Mouse (Mus musculus) brain, adult 2 months (tissue): ENCODE measurements around the gene Jhy.
A peak's percentile ranks its signal among the peaks of the same experiment; 100 is the strongest.

ENCODE experiments used
- DNase-seq: peaks from one replicate; pipeline ENCODE4 v3.0.0; 2011; ENCODE audit warnings: low read depth, low spot score

Jhy gene

GRCm38 (mm10) chr9:40963586-40964417 lies at the start of gene Jhy:
Gene Jhy (minus strand): TSS chr9:40964118.
- DNase-seq = no peak

GRCm38 (mm10) chr9:41012456-41012855 lies 48.5 kb upstream of the Jhy start:
- no peak for DNase-seq

- peak; percentile 60 for DNase-seq
These were observed 47.9 kb upstream of the Jhy start for GRCm38 (mm10) chr9:41011512-41012436.

- no peak for DNase-seq
These were observed 43.9 kb upstream of the Jhy start for GRCm38 (mm10) chr9:41007785-41008184.

GRCm38 (mm10) chr9:41004415-41004814 lies 40.5 kb upstream of the Jhy start, which contains the start of gene Crtam:
Gene Crtam (minus strand): TSS chr9:41004628.
- DNase-seq = no peak

- no peak for DNase-seq
These were observed 33.3 kb upstream of the Jhy start for GRCm38 (mm10) chr9:40997116-40997779.

GRCm38 (mm10) chr9:40994075-40994474 lies 30.2 kb upstream of the Jhy start:
- no peak for DNase-seq

GRCm38 (mm10) chr9:40991511-40991910 lies 27.6 kb upstream of the Jhy start:
- no peak for DNase-seq

- DNase-seq = peak; percentile 83
These were observed 26.1 kb upstream of the Jhy start for GRCm38 (mm10) chr9:40989940-40990588.

- DNase-seq = peak; percentile 96
These were observed 20.4 kb upstream of the Jhy start for GRCm38 (mm10) chr9:40984313-40984712.

- no peak for DNase-seq
These were observed 19.8 kb upstream of the Jhy start for GRCm38 (mm10) chr9:40983758-40984157.

- peak; percentile 79 for DNase-seq
These were observed 18.6 kb upstream of the Jhy start for GRCm38 (mm10) chr9:40982480-40982879.

GRCm38 (mm10) chr9:40974042-40974801 lies 10.3 kb upstream of the Jhy start:
- DNase-seq = peak; percentile 69

GRCm38 (mm10) chr9:40964418-40964714 lies 448 bp upstream of the Jhy start:
- no peak for DNase-seq

- DNase-seq = no peak
These were observed 2.5 kb downstream of the Jhy start for GRCm38 (mm10) chr9:40961401-40961800.

- peak; percentile 55 for DNase-seq
These were observed 14.8 kb downstream of the Jhy start for GRCm38 (mm10) chr9:40949039-40949615.

GRCm38 (mm10) chr9:40948473-40948872 lies 15.4 kb downstream of the Jhy start:
- DNase-seq = no peak

GRCm38 (mm10) chr9:40947131-40947530 lies 16.8 kb downstream of the Jhy start:
- DNase-seq = no peak

GRCm38 (mm10) chr9:40937425-40937824 lies 26.5 kb downstream of the Jhy start:
- peak; percentile 45 for DNase-seq

GRCm38 (mm10) chr9:40933323-40933722 lies 30.6 kb downstream of the Jhy start:
- DNase-seq = no peak
